Mouse (Mus musculus) kidney, adult 2 months (tissue): ENCODE measurements at regions not wholly inside any gene's neighbourhood (a gene's known extent, or its start where the extent isn't known, plus 50 kb on each side); places are given as distances from the start of the nearest gene placed in this dataset.

Source experiments
- DNase-seq: peaks from one replicate; pipeline ENCODE4 v3.0.0; 2021
- H3K27ac ChIP-seq: fragments of 200-500 bp; 2 replicates; pipeline ENCODE4 v1.5.1; 2012; ENCODE audit warnings: low read depth, low read length, control low read depth, inconsistent platforms; ENCODE audit not compliant: insufficient read depth
- H3K27me3 ChIP-seq: fragments of 200-500 bp; replicated peaks from 2 replicates; pipeline ENCODE4 v1.6.1; 2012; ENCODE audit warnings: mild to moderate bottlenecking, moderate library complexity, low read length, inconsistent platforms; ENCODE audit not compliant: control insufficient read depth, insufficient read depth
- H3K36me3 ChIP-seq: fragments of 200-500 bp; 2 replicates; pipeline ENCODE4 v1.6.1; 2012; ENCODE audit warnings: mild to moderate bottlenecking, moderate library complexity, low read length, inconsistent platforms; ENCODE audit not compliant: control insufficient read depth, insufficient read depth
- H3K4me1 ChIP-seq: fragments of 200-500 bp; 2 replicates; pipeline ENCODE4 v1.6.1; 2011; ENCODE audit warnings: low read length; ENCODE audit not compliant: control insufficient read depth, insufficient read depth
- H3K4me3 ChIP-seq: fragments of 200-500 bp; 2 replicates; pipeline ENCODE4 v1.5.1; 2011; ENCODE audit warnings: mild to moderate bottlenecking, low read depth, low read length, control low read depth; ENCODE audit not compliant: insufficient read depth
- CTCF ChIP-seq: fragments of 200-500 bp; conservative IDR thresholded peaks from 2 replicates; pipeline ENCODE4 v1.5.1; 2011; ENCODE audit warnings: low read depth, mild to moderate bottlenecking, control low read depth, low read length, moderate library complexity, mixed read lengths; ENCODE audit not compliant: insufficient read depth, insufficient read length
- POLR2A ChIP-seq: fragments of 200-500 bp; IDR thresholded peaks from one replicate; pipeline ENCODE4 v1.6.1; 2011; ENCODE audit warnings: low read depth, low read length, control low read depth
- WGBS: fragments of 180-500 bp; shearing (Covaris S2); methylation state at CpG from one replicate; pipeline ENCODE4 v1.1.7; 2018; 5-methylcytosine and 5-hydroxymethylcytosine counted together

- DNase-seq, result no peak
- H3K27ac ChIP-seq, result no peak overlapping the region
- no peak for TF ChIP-seq CTCF
- TF ChIP-seq POLR2A, result no peak
- no peaks in the 10 kb centered on the region for H3K4me1 ChIP-seq
- no peaks in the 10 kb centered on the region for H3K27me3 ChIP-seq
- no peak overlapping the region for H3K4me3 ChIP-seq
- WGBS, result 88% methylated on average over 4 of the region's 4 CpGs
- no peaks in the 10 kb centered on the region for H3K36me3 ChIP-seq
Observed at GRCm38 (mm10) chr10:8036293-8036692, 80.3 kb upstream of the Tab2 start.

GRCm38 (mm10) chr10:8035310-8035709, 79.3 kb upstream of the Tab2 start:
- H3K4me3 ChIP-seq, result no peak overlapping the region
- H3K27me3 ChIP-seq, result no peaks in the 10 kb centered on the region
- WGBS, result 62% methylated on average over 1 of the region's 1 CpGs
- DNase-seq, result no peak
- no peaks in the 10 kb centered on the region for H3K4me1 ChIP-seq
- no peak overlapping the region for H3K27ac ChIP-seq
- no peaks in the 10 kb centered on the region for H3K36me3 ChIP-seq
- TF ChIP-seq POLR2A (no peak), CTCF (no peak)

- Histone ChIP-seq H3K27ac (no peak overlapping the region), H3K4me3 (no peak overlapping the region), H3K4me1 (no peaks in the 10 kb centered on the region), H3K27me3 (no peaks in the 10 kb centered on the region), H3K36me3 (no peaks in the 10 kb centered on the region)
- DNase-seq, result no peak
- WGBS, result 97% methylated on average over 1 of the region's 1 CpGs
- TF ChIP-seq CTCF (no peak), POLR2A (no peak)
Observed at GRCm38 (mm10) chr10:8032203-8032602, 76.2 kb upstream of the Tab2 start.

GRCm38 (mm10) chr10:8028840-8029239, 72.8 kb upstream of the Tab2 start:
- TF ChIP-seq POLR2A (no peak), CTCF (no peak)
- peak; percentile 69 for DNase-seq

GRCm38 (mm10) chr10:8027023-8027422, 71.0 kb upstream of the Tab2 start:
- DNase-seq, result peak; percentile 26
- Histone ChIP-seq H3K36me3 (no peaks in the 10 kb centered on the region), H3K4me1 (0 out of 2 replicates have a peak, but pooled peaks cover 4% of the 10 kb centered on the region), H3K4me3 (no peak overlapping the region), H3K27me3 (no peaks in the 10 kb centered on the region), H3K27ac (no peak overlapping the region)
- 17% methylated on average over 6 of the region's 6 CpGs for WGBS
- TF ChIP-seq CTCF (no peak), POLR2A (no peak)

More at GRCm38 (mm10) chr10:8028840-8029239, 72.8 kb upstream of the Tab2 start:
- Histone ChIP-seq H3K27me3 (no peaks in the 10 kb centered on the region), H3K4me3 (no peak overlapping the region), H3K4me1 (0 out of 2 replicates have a peak, but pooled peaks cover 4% of the 10 kb centered on the region), H3K27ac (no peak overlapping the region), H3K36me3 (no peaks in the 10 kb centered on the region)
- WGBS, result 42% methylated on average over 2 of the region's 2 CpGs

- Histone ChIP-seq H3K36me3 (no peaks in the 10 kb centered on the region), H3K4me1 (0 out of 2 replicates have a peak, but pooled peaks cover 4% of the 10 kb centered on the region), H3K4me3 (no peak overlapping the region), H3K27me3 (no peaks in the 10 kb centered on the region), H3K27ac (no peak overlapping the region)
- no peak for DNase-seq
- 95% methylated on average over 2 of the region's 2 CpGs for WGBS
- TF ChIP-seq CTCF, result no peak
- TF ChIP-seq POLR2A, result no peak
Observed at GRCm38 (mm10) chr10:8023741-8024140, 67.7 kb upstream of the Tab2 start.

- peak; percentile 48 for DNase-seq
Observed at GRCm38 (mm10) chr10:8021971-8022370, 65.9 kb upstream of the Tab2 start.

More at GRCm38 (mm10) chr10:8021971-8022370, 65.9 kb upstream of the Tab2 start:
- no peaks in the 10 kb centered on the region for H3K36me3 ChIP-seq
- 0 out of 2 replicates have a peak, but pooled peaks cover 3% of the 10 kb centered on the region for H3K4me1 ChIP-seq
- 56% methylated on average over 1 of the region's 1 CpGs for WGBS
- TF ChIP-seq POLR2A (no peak), CTCF (no peak)
- H3K4me3 ChIP-seq, result no peak overlapping the region
- no peak overlapping the region for H3K27ac ChIP-seq
- no peaks in the 10 kb centered on the region for H3K27me3 ChIP-seq
